Mouse (Mus musculus): ENCODE measurements at regions not wholly inside any gene's neighbourhood (a gene's known extent, or its start where the extent isn't known, plus 50 kb on each side); places are given as distances from the start of the nearest gene placed in this dataset.

- Histone ChIP-seq H3K27ac (replicated peaks) (no peak overlapping the region), H3K4me1 (no peaks in the 10 kb centered on the region), H3K27me3 (replicated peaks; ENCODE audit: low read depth, poor library complexity, severe bottlenecking) (no peaks in the 10 kb centered on the region), H3K9me3 (no peaks in the 10 kb centered on the region), H3K4me3 (no peak overlapping the region), H3K36me3 (replicated peaks) (no peaks in the 10 kb centered on the region)
- no peak for DNase-seq (ENCODE audit: low spot score)
- 73% methylated on average over 4 of the region's 4 CpGs for WGBS
These were observed 897.8 kb downstream of the Cdh8 start for GRCm38 (mm10) chr8:98518459-98518858.

GRCm38 (mm10) chr8:98515246-98515645, 901.0 kb downstream of the Cdh8 start:
- no peaks in the 10 kb centered on the region for H3K36me3 ChIP-seq (replicated peaks)
- 81% methylated on average over 5 of the region's 5 CpGs for WGBS
- DNase-seq (ENCODE audit: low spot score): no peak
- no peaks in the 10 kb centered on the region for H3K4me1 ChIP-seq
- H3K27ac ChIP-seq (replicated peaks): no peak overlapping the region
- H3K27me3 ChIP-seq (replicated peaks; ENCODE audit: low read depth, poor library complexity, severe bottlenecking): no peaks in the 10 kb centered on the region
- no peak overlapping the region for H3K4me3 ChIP-seq
- no peaks in the 10 kb centered on the region for H3K9me3 ChIP-seq

- Histone ChIP-seq H3K4me3 (no peak overlapping the region), H3K27ac (replicated peaks) (no peak overlapping the region), H3K4me1 (no peaks in the 10 kb centered on the region), H3K27me3 (replicated peaks; ENCODE audit: low read depth, poor library complexity, severe bottlenecking) (no peaks in the 10 kb centered on the region), H3K9me3 (no peaks in the 10 kb centered on the region), H3K36me3 (replicated peaks) (no peaks in the 10 kb centered on the region)
- DNase-seq (ENCODE audit: low spot score): no peak
- WGBS: 89% methylated on average over 3 of the region's 3 CpGs
These were observed 919.5 kb downstream of the Cdh8 start for GRCm38 (mm10) chr8:98496793-98497192.

DNA sequence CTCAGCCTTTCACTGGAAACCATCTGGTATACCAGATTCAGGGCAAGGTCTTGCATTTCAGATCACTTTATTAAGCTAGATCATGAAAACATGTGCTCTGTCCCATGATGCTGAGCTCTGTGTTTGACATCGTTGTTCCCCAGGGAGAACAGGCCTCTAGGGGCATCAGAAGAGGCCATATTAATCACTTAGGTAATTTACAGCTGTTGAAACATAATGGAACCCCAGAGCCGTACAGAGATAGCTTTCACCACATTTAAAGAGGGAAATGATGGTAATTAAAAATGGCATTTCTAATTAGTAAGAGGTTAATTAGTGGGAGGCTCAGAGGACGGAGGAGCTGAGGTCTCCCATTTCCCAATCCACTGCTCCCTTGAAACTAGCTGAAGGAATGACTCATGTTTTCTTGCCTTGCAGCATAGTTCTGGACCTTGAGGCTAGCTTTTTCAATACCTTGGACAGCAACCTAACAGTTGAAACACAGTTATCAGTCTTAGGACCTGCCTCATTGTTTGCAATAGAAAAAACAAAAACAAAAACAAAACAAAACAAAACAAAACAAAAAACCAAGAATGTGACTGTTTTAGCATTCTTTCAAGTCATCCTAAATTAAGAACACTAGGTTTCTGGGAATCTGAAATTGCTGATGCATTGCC, 952.8 kb downstream of the Cdh8 start:
- DNase-seq (ENCODE audit: low spot score): no peak
- Histone ChIP-seq H3K9me3 (no peaks in the 10 kb centered on the region), H3K27ac (replicated peaks) (no peak overlapping the region), H3K36me3 (replicated peaks) (no peaks in the 10 kb centered on the region), H3K27me3 (replicated peaks; ENCODE audit: low read depth, poor library complexity, severe bottlenecking) (no peaks in the 10 kb centered on the region), H3K4me1 (no peaks in the 10 kb centered on the region), H3K4me3 (no peak overlapping the region)
- WGBS: 58% methylated on average over 3 of the region's 3 CpGs

- no peaks in the 10 kb centered on the region for H3K4me1 ChIP-seq
- 79% methylated on average over 1 of the region's 1 CpGs for WGBS
- H3K4me3 ChIP-seq: no peak overlapping the region
- H3K27ac ChIP-seq (replicated peaks): no peak overlapping the region
- H3K9me3 ChIP-seq: no peaks in the 10 kb centered on the region
- H3K27me3 ChIP-seq (replicated peaks; ENCODE audit: low read depth, poor library complexity, severe bottlenecking): no peaks in the 10 kb centered on the region
- no peak for DNase-seq (ENCODE audit: low spot score)
- no peaks in the 10 kb centered on the region for H3K36me3 ChIP-seq (replicated peaks)
These were observed 960.7 kb downstream of the Cdh8 start for GRCm38 (mm10) chr8:98455539-98455938.
